Mouse (Mus musculus): ENCODE measurements around the gene Ngfr.

GRCm38 (mm10) chr11:95631301-95631700, 43.8 kb upstream of the Ngfr start:
- TF ChIP-seq EP300 (IDR thresholded peaks at IDR 0.05; ENCODE audit: low read depth) (no peak), CTCF (IDR thresholded peaks at IDR 0.05; ENCODE audit: low read depth) (no peak)
